Mouse (Mus musculus): ENCODE results near the gene Ndufa5. TPM values are rescaled to one million over a fixed set of nuclear protein-coding genes. Genes with fewer than 3 reads are reported as not detected.

Ndufa5 gene
- total RNA-seq (2014; fragmentation: Nextera tagmentation) (293 and 295 TPM in 2 replicates), total RNA-seq (2017) (426 and 630 TPM in 2 replicates)

DNA sequence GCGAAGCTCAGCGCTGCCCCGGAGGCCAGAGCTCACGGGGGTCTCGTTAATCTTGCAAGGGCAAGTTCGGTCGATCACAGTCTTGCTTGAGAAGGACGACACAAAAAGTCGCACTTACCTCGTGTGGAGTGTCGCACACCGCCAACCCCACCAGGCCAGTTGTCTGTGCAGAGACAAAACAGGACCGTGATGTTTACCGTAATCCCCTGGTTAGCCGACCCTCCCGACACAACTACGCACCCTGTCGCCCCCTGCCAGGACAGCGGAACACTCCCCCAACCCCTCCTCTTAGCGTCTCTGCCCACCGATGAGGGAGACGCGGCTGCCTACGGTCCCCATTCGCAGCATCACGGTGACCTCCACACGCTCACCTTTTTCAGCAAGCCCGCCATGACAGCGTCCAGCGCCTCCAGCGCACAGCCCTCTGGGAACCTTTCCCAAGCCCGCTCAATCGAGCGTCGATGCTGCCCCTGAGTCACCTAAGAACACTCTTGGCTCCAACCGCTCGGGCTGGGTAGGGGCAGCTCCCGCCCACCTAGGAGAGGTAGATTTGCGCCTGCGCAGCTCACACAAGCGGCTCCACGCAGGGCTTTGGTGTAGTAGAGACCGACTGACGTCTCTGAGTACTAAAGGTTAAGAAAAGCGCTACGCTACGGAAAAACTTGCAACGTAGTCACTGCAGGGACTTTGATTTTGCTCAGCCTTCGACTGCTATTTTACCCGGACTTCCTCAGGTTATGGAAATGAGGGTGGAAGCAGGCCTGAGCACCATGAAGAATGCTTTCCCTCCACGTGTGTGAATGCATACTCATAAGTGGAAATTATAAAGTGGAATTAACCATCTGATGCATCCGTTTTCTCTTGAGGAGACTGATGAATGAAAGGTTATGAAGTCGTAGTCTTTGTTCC is at the start of gene Ndufa5:
TSS of gene Ndufa5 (minus strand) at position 859 of the 909 bp plus-strand sequence.
- peak; percentile 92 for ATAC-seq (replicated peaks; ENCODE audit: low FRiP score, low TSS enrichment, poor library complexity, severe bottlenecking)

- ATAC-seq (replicated peaks; ENCODE audit: low FRiP score, low TSS enrichment, poor library complexity, severe bottlenecking): no peak
Observed at GRCm38 (mm10) chr6:24573319-24573718, 45.5 kb upstream of the Ndufa5 start.

- no peak for ATAC-seq (replicated peaks; ENCODE audit: low FRiP score, low TSS enrichment, poor library complexity, severe bottlenecking)
Observed at GRCm38 (mm10) chr6:24572431-24572830, 44.6 kb upstream of the Ndufa5 start.

- no peak for ATAC-seq (replicated peaks; ENCODE audit: low FRiP score, low TSS enrichment, poor library complexity, severe bottlenecking)
Observed at GRCm38 (mm10) chr6:24571126-24571525, 43.3 kb upstream of the Ndufa5 start.

- no peak for ATAC-seq (replicated peaks; ENCODE audit: low FRiP score, low TSS enrichment, poor library complexity, severe bottlenecking)
Observed at GRCm38 (mm10) chr6:24570278-24570677, 42.5 kb upstream of the Ndufa5 start.

DNA sequence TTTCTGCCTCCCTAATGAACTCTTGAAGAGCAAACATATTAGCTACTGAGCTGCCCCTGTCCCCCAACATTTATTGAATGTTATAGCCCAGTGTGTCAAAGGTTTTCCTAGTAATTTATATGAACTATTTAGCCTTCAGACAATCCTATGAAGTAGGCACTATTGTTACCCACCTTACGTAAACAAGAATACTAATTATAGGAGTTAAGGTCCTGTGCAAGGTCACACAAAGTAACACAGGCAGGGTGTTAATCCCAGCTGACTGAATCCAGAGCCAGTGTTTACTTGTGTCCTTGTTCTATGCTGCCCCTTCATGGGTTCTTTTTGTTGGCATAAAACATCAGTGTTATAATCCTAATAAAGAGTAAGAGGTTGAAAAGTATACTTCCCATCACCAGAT is 41.9 kb upstream of the Ndufa5 start:
- no peak for ATAC-seq (replicated peaks; ENCODE audit: low FRiP score, low TSS enrichment, poor library complexity, severe bottlenecking)

DNA sequence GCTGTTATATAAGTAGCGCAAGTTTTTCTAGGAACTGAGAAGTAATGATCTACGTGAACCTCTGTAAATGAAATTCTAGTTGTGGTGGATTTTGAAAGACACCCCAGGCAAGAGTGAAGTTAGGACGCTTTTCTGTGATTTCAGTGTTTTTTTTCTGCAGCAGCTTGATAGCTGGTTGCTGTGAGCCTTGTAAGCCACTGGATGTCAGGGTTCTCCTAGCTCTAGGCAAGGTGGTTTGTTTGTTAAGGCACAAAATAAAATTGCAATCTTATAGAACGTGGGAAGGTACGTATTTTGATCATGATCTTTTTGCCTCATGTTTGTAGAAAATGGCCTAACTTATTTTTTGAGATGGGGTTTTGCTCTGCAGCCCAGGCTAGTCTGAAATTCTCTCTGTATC is 41.1 kb upstream of the Ndufa5 start:
- no peak for ATAC-seq (replicated peaks; ENCODE audit: low FRiP score, low TSS enrichment, poor library complexity, severe bottlenecking)

DNA sequence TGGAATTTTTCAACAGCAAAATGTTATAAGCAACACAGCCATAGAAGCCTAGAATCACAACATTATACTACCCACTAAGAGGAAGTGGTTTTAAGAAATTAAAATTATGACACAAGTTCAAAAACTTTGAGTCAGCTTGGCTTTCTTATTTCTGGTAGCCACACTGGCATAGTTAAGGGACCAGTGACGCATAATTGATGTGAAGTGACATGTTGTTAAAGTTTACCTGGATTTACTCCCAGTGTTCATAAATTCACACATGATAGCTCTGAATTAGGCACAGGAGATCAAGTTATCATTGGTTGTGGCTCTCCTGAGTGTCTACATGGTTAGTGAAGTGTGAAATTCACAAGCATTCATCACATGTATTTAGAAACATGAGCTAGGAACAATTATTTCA is 37.1 kb upstream of the Ndufa5 start:
- ATAC-seq (replicated peaks; ENCODE audit: low FRiP score, low TSS enrichment, poor library complexity, severe bottlenecking): no peak

GRCm38 (mm10) chr6:24564081-24564480 is 36.3 kb upstream of the Ndufa5 start:
- no peak for ATAC-seq (replicated peaks; ENCODE audit: low FRiP score, low TSS enrichment, poor library complexity, severe bottlenecking)

DNA sequence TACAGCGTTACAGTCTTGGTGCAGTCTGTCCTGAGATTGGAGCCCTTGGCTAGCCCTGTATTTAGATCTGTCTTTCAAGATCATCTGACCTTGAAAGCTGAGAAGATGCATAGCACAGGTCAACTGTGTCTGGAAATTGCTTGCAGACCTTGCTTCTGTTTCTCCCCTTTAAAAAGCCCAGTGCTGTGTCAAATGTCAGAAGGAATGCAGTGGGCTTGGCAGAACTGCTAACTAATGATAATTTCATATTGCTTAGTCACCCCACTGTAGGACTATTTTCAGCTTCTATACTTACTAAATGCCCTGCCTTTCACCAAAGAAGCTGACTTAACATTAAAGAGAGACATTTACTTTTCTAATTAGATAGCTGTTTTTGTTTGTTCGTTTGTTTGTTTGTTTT is 27.7 kb upstream of the Ndufa5 start:
- ATAC-seq (replicated peaks; ENCODE audit: low FRiP score, low TSS enrichment, poor library complexity, severe bottlenecking): no peak

GRCm38 (mm10) chr6:24554427-24555086 is 26.7 kb upstream of the Ndufa5 start:
- ATAC-seq (replicated peaks; ENCODE audit: low FRiP score, low TSS enrichment, poor library complexity, severe bottlenecking): no peak

GRCm38 (mm10) chr6:24552046-24552445 is 24.2 kb upstream of the Ndufa5 start:
- ATAC-seq (replicated peaks; ENCODE audit: low FRiP score, low TSS enrichment, poor library complexity, severe bottlenecking): no peak

DNA sequence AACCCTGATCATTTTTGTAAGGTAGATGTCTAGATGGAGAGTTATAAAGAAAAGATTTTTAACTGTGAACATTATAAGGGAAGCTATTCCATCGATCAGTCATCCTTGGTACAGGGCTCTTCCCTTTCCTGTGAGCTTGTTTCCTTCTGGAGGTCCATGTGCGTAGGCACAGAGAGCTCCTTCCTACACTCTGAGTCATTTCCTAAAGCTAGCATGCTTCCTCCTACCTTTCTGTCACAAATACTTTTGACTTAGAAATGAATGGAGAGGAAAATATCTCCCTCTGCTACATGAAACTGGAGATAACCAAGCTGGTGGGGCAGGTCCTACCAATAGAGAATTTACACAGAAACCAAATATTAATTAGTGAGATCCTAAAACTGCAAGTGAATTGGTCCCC is 22.0 kb upstream of the Ndufa5 start:
- ATAC-seq (replicated peaks; ENCODE audit: low FRiP score, low TSS enrichment, poor library complexity, severe bottlenecking): no peak

DNA sequence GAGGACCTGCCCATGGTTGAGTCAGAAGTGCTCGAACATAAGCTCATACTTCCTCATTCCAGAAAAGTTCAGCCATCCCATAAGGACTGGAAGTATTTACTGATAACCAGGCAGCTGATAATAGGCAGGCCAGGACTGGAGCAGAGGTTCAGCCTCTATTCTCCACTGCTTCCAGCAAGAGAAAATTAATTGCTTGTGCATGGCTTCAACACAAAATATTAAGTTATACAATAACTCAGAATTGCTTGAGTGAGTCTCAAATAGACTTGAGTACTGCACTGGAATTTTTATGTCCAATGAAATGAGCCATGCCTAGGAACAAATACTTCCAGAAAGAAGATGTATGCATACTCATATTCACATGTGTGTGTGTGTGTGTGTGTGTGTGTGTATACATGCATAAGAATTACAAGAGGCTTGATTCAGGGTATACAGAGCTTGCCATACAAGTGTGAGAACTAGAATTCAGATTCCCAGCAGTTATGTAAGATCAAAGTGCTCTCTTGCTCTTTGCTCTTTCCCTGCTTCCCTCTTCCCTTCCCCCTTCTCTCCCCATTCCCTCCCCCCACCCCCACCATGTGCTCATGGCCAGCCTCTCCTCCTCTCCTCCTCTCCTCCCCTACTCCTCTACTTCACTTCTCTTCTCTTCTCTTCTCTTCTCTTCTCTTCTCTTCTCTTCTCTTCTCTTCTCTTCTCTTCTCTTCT is 19.1 kb upstream of the Ndufa5 start:
- ATAC-seq (replicated peaks; ENCODE audit: low FRiP score, low TSS enrichment, poor library complexity, severe bottlenecking): no peak

DNA sequence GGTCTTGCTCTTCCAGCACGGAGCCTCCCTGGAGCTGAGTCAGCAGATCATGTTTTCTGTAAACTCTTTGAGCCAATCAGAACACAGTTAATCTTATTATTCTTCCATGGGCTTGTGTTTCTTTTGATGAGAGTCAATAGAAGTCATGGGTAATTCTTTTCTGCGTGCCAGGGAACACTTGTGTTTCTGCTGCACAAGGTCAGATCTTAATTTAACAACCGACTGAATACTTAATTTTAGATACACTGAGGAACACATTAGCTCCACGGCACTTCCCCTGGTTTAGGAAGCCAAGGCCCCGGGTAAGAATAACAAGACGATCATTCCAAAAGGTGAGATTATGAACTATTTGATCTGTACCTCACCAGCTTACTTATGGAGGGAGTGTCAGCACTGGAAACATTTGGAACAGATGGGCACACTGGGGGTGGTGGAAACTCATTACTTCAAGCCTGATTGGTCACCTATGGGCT is 15.3 kb upstream of the Ndufa5 start:
- no peak for ATAC-seq (replicated peaks; ENCODE audit: low FRiP score, low TSS enrichment, poor library complexity, severe bottlenecking)

GRCm38 (mm10) chr6:24542393-24542792 is 14.6 kb upstream of the Ndufa5 start:
- ATAC-seq (replicated peaks; ENCODE audit: low FRiP score, low TSS enrichment, poor library complexity, severe bottlenecking): no peak

DNA sequence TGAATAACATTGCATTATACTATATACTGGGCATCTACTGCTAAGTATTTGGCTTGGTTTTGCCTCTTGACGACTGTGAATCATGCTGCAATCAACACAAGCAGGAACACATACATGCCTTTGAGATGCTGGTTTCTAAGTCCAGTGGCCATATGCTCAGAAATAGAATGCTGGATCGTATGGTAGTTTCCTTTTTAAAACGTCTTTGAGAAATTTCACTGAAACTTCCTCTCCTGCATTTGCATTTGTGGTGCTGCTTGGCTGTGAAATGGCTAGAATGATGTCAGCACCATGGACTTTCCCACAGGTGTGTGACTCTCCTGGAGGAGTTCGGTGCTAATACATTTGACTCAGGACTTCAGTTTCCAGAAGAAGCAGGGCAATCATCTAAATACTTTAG is 12.3 kb upstream of the Ndufa5 start:
- ATAC-seq (replicated peaks; ENCODE audit: low FRiP score, low TSS enrichment, poor library complexity, severe bottlenecking): no peak

GRCm38 (mm10) chr6:24538435-24538834 is 10.6 kb upstream of the Ndufa5 start:
- ATAC-seq (replicated peaks; ENCODE audit: low FRiP score, low TSS enrichment, poor library complexity, severe bottlenecking): no peak

DNA sequence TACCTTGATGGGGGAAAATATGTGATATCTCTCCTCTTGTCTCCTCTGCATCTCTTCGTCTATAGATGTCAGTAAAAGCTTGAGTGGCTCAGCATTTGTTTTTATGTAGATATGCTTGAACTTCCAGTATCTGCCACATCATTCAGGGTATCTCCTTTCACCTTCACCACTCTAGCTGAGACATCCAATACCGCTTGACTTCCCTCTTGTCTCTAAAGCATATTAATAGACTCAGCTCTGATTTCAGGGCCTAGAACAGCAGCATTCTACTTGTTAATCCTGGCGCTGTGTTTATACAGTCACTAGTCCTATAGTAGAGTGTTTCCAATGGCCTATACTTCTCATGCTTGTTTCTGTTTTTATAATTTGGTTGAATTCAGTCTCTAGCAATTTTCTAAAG is 5.0 kb upstream of the Ndufa5 start:
- ATAC-seq (replicated peaks; ENCODE audit: low FRiP score, low TSS enrichment, poor library complexity, severe bottlenecking): no peak

Measured in megakaryocyte-erythroid progenitor cell, adult 5-6 weeks (primary cell).